Mouse (Mus musculus) cerebellum, adult 2 months (tissue): ENCODE data around the gene Dcaf4. TPM values are rescaled to one million over a fixed set of nuclear protein-coding genes. Genes with fewer than 3 reads are reported as not detected.
A peak's percentile ranks its signal among the peaks of the same experiment; 100 is the strongest.

Source experiments
- DNase-seq, 2 experiments: peaks; one replicate each; pipeline ENCODE4 v3.0.0; 2021
- H3K27ac ChIP-seq: fragments of 200-500 bp; 2 replicates; pipeline ENCODE4 v1.5.1; 2012; ENCODE audit warnings: low read length, control low read depth, inconsistent platforms; ENCODE audit not compliant: insufficient read depth
- H3K27me3 ChIP-seq: fragments of 200-500 bp; 2 replicates; pipeline ENCODE4 v1.6.1; 2012; ENCODE audit warnings: inconsistent platforms, mild to moderate bottlenecking, low read length, moderate library complexity; ENCODE audit not compliant: control insufficient read depth, insufficient read depth
- H3K4me1 ChIP-seq: fragments of 200-500 bp; 2 replicates; pipeline ENCODE4 v1.6.1; 2011; ENCODE audit warnings: low read length; ENCODE audit not compliant: control insufficient read depth, insufficient read depth
- H3K4me3 ChIP-seq: fragments of 200-500 bp; replicated peaks from 2 replicates; pipeline ENCODE3; 2011; ENCODE audit warnings: mild to moderate bottlenecking, low read depth, low read length, control low read depth; ENCODE audit not compliant: insufficient read depth
- CTCF ChIP-seq: fragments of 200-500 bp; IDR thresholded peaks from 2 replicates; pipeline ENCODE4 v1.5.1; 2011; ENCODE audit warnings: low read depth, mild to moderate bottlenecking, control low read depth, low read length, moderate library complexity, borderline replicate concordance; ENCODE audit not compliant: insufficient read depth
- POLR2A ChIP-seq: fragments of 200-500 bp; IDR thresholded peaks from 2 replicates; pipeline ENCODE4 v1.6.1; 2011; ENCODE audit warnings: low read length, control low read depth, borderline replicate concordance; ENCODE audit not compliant: insufficient read depth
- WGBS: fragments of 180-500 bp; shearing (Covaris S2); methylation state at CpG from one replicate; pipeline ENCODE4 v1.1.7; 2018; 5-methylcytosine and 5-hydroxymethylcytosine counted together
- polyA plus RNA-seq: library from polyadenylated mRNA; depleted of rRNA; stranded (reverse); fragments of >200 nt; gene quantifications from 2 replicates; pipeline ENCODE4 v1.2.3, GENCODE M21; 2012

Dcaf4 gene
- polyA plus RNA-seq, 1 experiment: 34.8 TPM

GRCm38 (mm10) chr12:83562589-83562988, 42.3 kb downstream of the Dcaf4 start:
- Histone ChIP-seq H3K4me1 (no peaks in the 10 kb centered on the region), H3K27ac (no peak overlapping the region), H3K27me3 (no peaks in the 10 kb centered on the region), H3K4me3 (no peak overlapping the region)
- no peak for DNase-seq
- no peak for TF ChIP-seq POLR2A
- TF ChIP-seq CTCF: no peak
- 95% methylated on average over 3 of the region's 3 CpGs for WGBS

DNA sequence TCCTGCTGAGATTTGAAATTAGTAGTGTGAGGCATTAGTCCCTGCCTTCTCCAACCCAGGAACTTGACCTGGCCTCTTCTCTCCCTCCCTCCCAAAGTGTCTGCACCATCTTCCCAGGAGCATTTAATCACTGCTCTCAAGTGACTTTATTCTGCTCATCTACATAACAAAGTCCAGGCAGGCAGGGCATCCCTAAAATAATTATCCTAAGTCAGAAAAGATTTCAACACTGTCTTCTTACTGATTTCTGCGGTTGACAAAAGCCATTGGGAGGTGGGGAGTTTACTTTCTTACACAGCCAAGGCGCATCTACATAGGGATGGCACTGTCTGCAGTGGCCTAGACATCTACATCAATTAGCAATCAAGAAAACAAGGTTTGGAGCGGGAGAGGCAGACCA, 49.6 kb downstream of the Dcaf4 start:
- Histone ChIP-seq H3K27ac (no peak overlapping the region), H3K4me1 (no peaks in the 10 kb centered on the region), H3K27me3 (no peaks in the 10 kb centered on the region), H3K4me3 (no peak overlapping the region)
- no peak for TF ChIP-seq POLR2A
- TF ChIP-seq CTCF: no peak
- no peak for DNase-seq
- WGBS: 84% methylated on average over 3 of the region's 3 CpGs

GRCm38 (mm10) chr12:83572717-83573116, 52.5 kb downstream of the Dcaf4 start:
- no peak overlapping the region for H3K27ac ChIP-seq
- H3K4me1 ChIP-seq: no peaks in the 10 kb centered on the region
- WGBS: 91% methylated on average over 5 of the region's 5 CpGs
- H3K27me3 ChIP-seq: no peaks in the 10 kb centered on the region
- no peak overlapping the region for H3K4me3 ChIP-seq
- TF ChIP-seq CTCF (no peak), POLR2A (no peak)
- DNase-seq: no peak

DNA sequence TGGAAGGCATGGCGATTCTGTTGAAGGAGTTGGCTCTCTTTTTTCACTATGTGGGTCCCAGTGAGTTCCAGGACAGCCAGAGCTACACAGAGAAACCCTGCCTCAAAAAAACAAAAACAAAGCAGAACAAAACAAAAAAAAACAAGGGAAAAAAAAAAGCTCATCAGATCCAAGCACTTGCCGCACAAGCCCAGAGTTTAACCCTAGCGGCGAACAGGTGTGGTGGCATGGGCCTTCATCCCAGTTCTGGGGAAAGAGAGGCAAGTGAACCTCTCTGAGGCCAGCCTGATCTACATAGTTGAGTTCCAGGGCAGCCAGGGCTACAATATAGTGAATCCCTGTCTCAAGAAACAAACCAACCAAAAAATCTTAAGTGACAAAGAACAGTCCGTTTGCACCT, 57.2 kb downstream of the Dcaf4 start:
- WGBS: 87% methylated on average over 5 of the region's 5 CpGs
- TF ChIP-seq POLR2A (no peak), CTCF (no peak)

DNA sequence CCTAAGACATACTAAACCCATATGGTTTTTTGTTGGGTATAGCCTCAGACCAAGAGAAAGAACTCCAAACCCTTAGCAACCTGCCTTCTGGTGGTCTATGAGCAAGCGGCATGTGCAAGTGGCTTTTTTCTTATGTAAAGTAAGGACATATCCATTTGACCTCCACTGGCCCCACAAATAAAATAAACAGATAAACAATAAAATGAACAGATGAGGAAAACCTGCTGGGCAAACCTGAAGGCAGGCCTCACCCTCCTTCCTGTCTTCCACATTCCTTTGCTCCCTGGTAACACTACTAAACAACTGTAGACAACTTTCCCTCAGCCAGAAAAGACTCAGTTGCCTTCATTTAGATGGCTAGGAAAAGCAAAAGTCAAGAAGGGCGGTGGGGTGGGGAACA, 58.1 kb downstream of the Dcaf4 start:
- no peak overlapping the region for H3K27ac ChIP-seq
- 94% methylated on average over 2 of the region's 2 CpGs for WGBS
- no peaks in the 10 kb centered on the region for H3K4me1 ChIP-seq
- no peak for DNase-seq
- TF ChIP-seq POLR2A: no peak
- H3K27me3 ChIP-seq: no peaks in the 10 kb centered on the region
- H3K4me3 ChIP-seq: no peak overlapping the region

More for the DNA sequence above, 57.2 kb downstream of the Dcaf4 start:
- no peak for DNase-seq
- no peaks in the 10 kb centered on the region for H3K27me3 ChIP-seq
- no peak overlapping the region for H3K4me3 ChIP-seq
- no peak overlapping the region for H3K27ac ChIP-seq
- H3K4me1 ChIP-seq: no peaks in the 10 kb centered on the region

DNA sequence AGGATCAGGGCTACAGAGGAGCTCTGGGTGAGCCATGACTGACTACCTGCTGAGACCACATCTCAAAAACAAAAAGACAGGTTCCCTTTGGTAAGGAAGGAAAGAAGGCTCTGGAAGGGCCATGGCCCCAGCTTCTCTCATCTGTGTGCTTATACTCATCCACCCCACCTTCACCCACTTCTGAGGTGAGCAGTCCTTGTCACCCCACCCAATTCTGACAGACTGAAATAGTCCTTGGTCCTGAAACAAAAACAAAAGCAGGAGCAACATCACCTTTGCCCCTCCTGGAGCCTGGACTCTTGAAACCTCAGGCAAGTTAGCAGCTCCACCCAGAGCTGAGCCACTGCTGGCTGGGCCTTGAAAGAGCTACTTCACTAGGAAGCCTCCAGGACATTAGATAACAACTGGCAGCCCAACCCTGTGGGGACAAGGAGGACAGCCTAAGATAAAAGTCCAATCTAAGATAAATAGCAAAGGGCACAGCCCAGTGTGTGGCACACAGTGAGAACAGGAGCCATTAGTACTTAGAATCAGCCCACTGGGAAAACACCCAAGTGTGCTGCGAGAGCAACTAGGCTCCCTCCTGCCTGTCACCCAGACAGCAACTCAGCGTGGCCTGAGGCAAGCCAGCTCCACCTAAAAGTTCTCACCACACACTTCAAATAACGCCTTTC, 58.8 kb downstream of the Dcaf4 start:
- Histone ChIP-seq H3K27me3 (no peaks in the 10 kb centered on the region), H3K27ac (peak overlapping the region; percentile 22; the same call in 1 of the 2 replicates), H3K4me3 (no peak overlapping the region), H3K4me1 (no peaks in the 10 kb centered on the region)
- TF ChIP-seq CTCF (no peak), POLR2A (no peak)
- 46% methylated on average over 3 of the region's 3 CpGs for WGBS
- DNase-seq: no peak

DNA sequence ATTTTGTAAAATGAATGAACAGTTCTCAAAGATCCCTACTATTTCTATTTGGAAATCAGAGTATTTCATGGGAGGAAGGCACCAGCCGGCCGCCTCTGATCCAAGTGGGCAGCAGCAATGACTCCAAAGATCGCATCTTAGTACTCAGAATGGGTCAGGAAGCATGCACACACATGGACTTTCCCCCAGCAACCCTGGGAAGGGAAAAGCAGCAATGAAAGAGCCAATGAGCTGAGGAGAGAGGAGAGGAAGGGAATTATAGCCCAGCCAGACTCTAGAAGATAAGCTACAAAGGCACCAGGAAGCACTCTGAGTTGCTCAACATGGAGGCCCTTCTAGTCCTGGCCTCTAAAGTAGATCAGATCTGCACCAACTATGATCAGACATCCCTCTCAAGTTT, 60.0 kb downstream of the Dcaf4 start:
- Histone ChIP-seq H3K4me3 (no peak overlapping the region), H3K27me3 (no peaks in the 10 kb centered on the region), H3K27ac (no peak overlapping the region), H3K4me1 (no peaks in the 10 kb centered on the region)
- no peak for DNase-seq
- TF ChIP-seq CTCF: no peak
- no peak for TF ChIP-seq POLR2A
- 85% methylated on average over 3 of the region's 3 CpGs for WGBS

DNA sequence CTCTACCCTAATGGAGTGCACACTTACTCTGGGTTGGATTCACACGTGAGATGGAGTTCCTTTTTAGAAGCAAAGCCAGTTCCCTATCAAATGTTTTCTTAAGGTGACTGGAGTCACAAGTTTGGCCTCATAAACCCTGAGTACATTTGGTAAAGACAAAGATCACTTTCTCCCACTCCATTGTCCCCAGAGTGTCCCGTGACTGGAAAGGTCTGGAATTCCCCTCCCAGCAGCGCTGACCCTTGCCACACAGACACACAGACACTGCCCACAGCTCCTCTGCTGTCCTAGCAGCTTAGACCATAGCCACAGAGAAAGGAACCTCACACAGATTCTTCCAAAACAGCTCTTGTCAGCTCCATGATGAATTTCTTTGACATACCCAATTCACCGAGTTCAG, 61.8 kb downstream of the Dcaf4 start:
- H3K4me3 ChIP-seq: no peak overlapping the region
- no peaks in the 10 kb centered on the region for H3K4me1 ChIP-seq
- 75% methylated on average over 4 of the region's 4 CpGs for WGBS
- peak overlapping the region; percentile 27; the same call in 1 of the 2 replicates for H3K27ac ChIP-seq
- no peak for TF ChIP-seq POLR2A
- no peak for TF ChIP-seq CTCF
- H3K27me3 ChIP-seq: no peaks in the 10 kb centered on the region
- no peak for DNase-seq
